Mouse (Mus musculus): ENCODE measurements around the gene Olfr1084.
"Not testable (repeated sequence)": the region's sequence is repeated elsewhere in the genome, so short reads cannot be mapped to it uniquely, and the experiment has no call there.

Olfr1084 gene

GRCm38 (mm10) chr2:86639625-86640024 lies at the start of gene Olfr1084:
TSS of gene Olfr1084 (minus strand) at chr2:86639725.
- ATAC-seq (ENCODE audit: low TSS enrichment) = not testable (repeated sequence)

- ATAC-seq (ENCODE audit: low TSS enrichment) = no peak
Measured at GRCm38 (mm10) chr2:86679992-86680391, 40.5 kb upstream of the Olfr1084 start, which contains the start of gene Olfr1086. TSS of gene Olfr1086 (minus strand) at chr2:86680092.

- ATAC-seq (ENCODE audit: low TSS enrichment) = no peak
Measured at GRCm38 (mm10) chr2:86661919-86662318, 22.4 kb upstream of the Olfr1084 start, which contains the start of gene Olfr1085. TSS of gene Olfr1085 (minus strand) at chr2:86662019.

- ATAC-seq (ENCODE audit: low TSS enrichment) = not testable (repeated sequence)
Measured at GRCm38 (mm10) chr2:86598866-86599265, 40.7 kb downstream of the Olfr1084 start, which contains the start of gene Olfr1082. TSS of gene Olfr1082 (minus strand) at chr2:86598966.
